Mouse (Mus musculus) heart, embryonic 10.5 days (tissue): ENCODE measurements around the gene Usp45. TPM values are rescaled to one million over a fixed set of nuclear protein-coding genes. Genes with fewer than 3 reads are reported as not detected.

Source experiments
- polyA plus RNA-seq: library from polyadenylated mRNA; unstranded; fragments of >200 nt; fragmentation: Nextera tagmentation; extraction: Ambion mirVana; gene quantifications from 2 replicates; pipeline ENCODE4 v1.2.1, GENCODE M21; 2016

Gene Usp45
- polyA plus RNA-seq, 1 experiment from 2014 or later: 8.9 TPM

Other genes starting within 250 kb of the Usp45 start
- gene Prdm13, start 81.2 kb upstream of the Usp45 start, polyA plus RNA-seq: not detected in 2 replicates
- gene Ccnc, start 39.5 kb upstream of the Usp45 start, polyA plus RNA-seq: 31.2 and 36.0 TPM in 2 replicates
- 26.7 and 28.0 TPM in 2 replicates for gene Tstd3, start 56 bp downstream of the Usp45 start, polyA plus RNA-seq
- 88.8 and 103 TPM in 2 replicates for gene Pnisr, start 80.4 kb downstream of the Usp45 start, polyA plus RNA-seq
- gene Coq3, start 112.5 kb downstream of the Usp45 start, polyA plus RNA-seq: 17.8 and 18.2 TPM in 2 replicates
- gene Faxc, start 164.2 kb downstream of the Usp45 start, polyA plus RNA-seq: 3.9 and 4.4 TPM in 2 replicates